Mouse (Mus musculus) liver, adult 2 months (tissue): ENCODE measurements around the gene Rdh12. TPM values are rescaled to one million over a fixed set of nuclear protein-coding genes. Genes with fewer than 3 reads are reported as not detected.
"Not testable (repeated sequence)": the region's sequence is repeated elsewhere in the genome, so short reads cannot be mapped to it uniquely, and the experiment has no call there.

Source experiments
- DNase-seq: peaks from one replicate; pipeline ENCODE4 v3.0.0-alpha.2; 2011; ENCODE audit warnings: low read depth, low spot score; ENCODE audit errors: extremely low read depth
- H3K27ac ChIP-seq: fragments of 200-500 bp; replicated peaks from 2 replicates; pipeline ENCODE4 v1.5.1; 2012; ENCODE audit warnings: low read depth, mild to moderate bottlenecking, control low read depth, inconsistent platforms, low read length; ENCODE audit not compliant: insufficient read depth
- H3K27me3 ChIP-seq: fragments of 200-500 bp; 2 replicates; pipeline ENCODE4 v1.6.1; 2012; ENCODE audit warnings: mild to moderate bottlenecking, moderate library complexity, low read length, inconsistent platforms; ENCODE audit not compliant: control insufficient read depth, insufficient read depth
- H3K36me3 ChIP-seq: fragments of 200-500 bp; 2 replicates; pipeline ENCODE4 v1.6.1; 2012; ENCODE audit warnings: low read length, inconsistent platforms; ENCODE audit not compliant: control insufficient read depth, insufficient read depth
- H3K4me1 ChIP-seq: fragments of 200-500 bp; 2 replicates; pipeline ENCODE4 v1.6.1; 2011; ENCODE audit warnings: low read length; ENCODE audit not compliant: control insufficient read depth, insufficient read depth
- H3K4me3 ChIP-seq: fragments of 200-500 bp; 2 replicates; pipeline ENCODE4 v1.5.1; 2011; ENCODE audit warnings: low read depth, mild to moderate bottlenecking, control low read depth, low read length, moderate library complexity; ENCODE audit not compliant: insufficient read depth
- H3K79me2 ChIP-seq: fragments of 200-500 bp; 2 replicates; pipeline ENCODE4 v1.6.1; 2012; ENCODE audit warnings: inconsistent platforms, mild to moderate bottlenecking, low read length, moderate library complexity; ENCODE audit not compliant: control insufficient read depth, insufficient read depth
- H3K9ac ChIP-seq: fragments of 200-500 bp; 2 replicates; pipeline ENCODE4 v1.6.1; 2012; ENCODE audit warnings: low read depth, mild to moderate bottlenecking, control low read depth, inconsistent platforms, low read length
- CTCF ChIP-seq: fragments of 200-500 bp; IDR thresholded peaks from 2 replicates; pipeline ENCODE4 v1.5.1; 2011; ENCODE audit warnings: low read depth, low read length, control low read depth
- POLR2A ChIP-seq: fragments of 200-500 bp; IDR thresholded peaks from 2 replicates; pipeline ENCODE4 v1.6.1; 2011; ENCODE audit warnings: low read length, control low read depth; ENCODE audit not compliant: insufficient read depth; ENCODE audit errors: extremely low read depth
- WGBS: fragments of 180-500 bp; shearing (Covaris S2); methylation state at CpG from one replicate; pipeline ENCODE4 v1.1.7; 2018; 5-methylcytosine and 5-hydroxymethylcytosine counted together
- polyA plus RNA-seq: library from polyadenylated mRNA; depleted of rRNA; stranded (reverse); fragments of >200 nt; gene quantifications from 2 replicates; pipeline ENCODE4 v1.2.3, GENCODE M21; 2012
- total RNA-seq: library from RNA; depleted of rRNA; stranded (reverse); fragments of >200 nt; gene quantifications from 2 replicates; pipeline ENCODE4 v1.2.3, GENCODE M21; 2014

The Rdh12 gene
- total and polyA plus RNA-seq, 2 experiments, result not detected

- peaks cover 9% of the 10 kb centered on the region for H3K4me1 ChIP-seq
- H3K27ac ChIP-seq, result peak within 1 kb of the TSS; percentile 99
- peak; percentile 85 for DNase-seq
- WGBS, result under 1% methylated on average over 73 of the region's 73 CpGs
- peak within 1 kb of the TSS; percentile 98 for H3K4me3 ChIP-seq
- H3K79me2 ChIP-seq, result peaks cover 13% of the 10 kb centered on the region
- peaks cover 11% of the 10 kb centered on the region for H3K36me3 ChIP-seq
- no peaks in the 10 kb centered on the region for H3K27me3 ChIP-seq
- peak within 1 kb of the TSS; percentile 87 for H3K9ac ChIP-seq
- TF ChIP-seq CTCF, result peak; percentile 59
- TF ChIP-seq POLR2A, result peak; percentile 58; the same call in 1 of the 2 replicates
These were observed 36.4 kb upstream of the Rdh12 start, which contains the start of gene Vti1b for GRCm38 (mm10) chr12:79172019-79172941. TSS of gene Vti1b (minus strand) at chr12:79172667.

- Histone ChIP-seq H3K9ac (no peak overlapping the region), H3K4me3 (no peak overlapping the region), H3K27ac (peak overlapping the region; percentile 46), H3K4me1 (peaks cover 9% of the 10 kb centered on the region), H3K79me2 (peaks cover 13% of the 10 kb centered on the region), H3K27me3 (no peaks in the 10 kb centered on the region), H3K36me3 (peaks cover 17% of the 10 kb centered on the region)
- no peak for TF ChIP-seq POLR2A
- peak; percentile 1; the same call in 1 of the 2 replicates for TF ChIP-seq CTCF
- 25% methylated on average over 5 of the region's 5 CpGs for whole genome bisulfite sequencing
- DNase-seq, result peak; percentile 95
These were observed 35.0 kb upstream of the Rdh12 start for GRCm38 (mm10) chr12:79173721-79174120.

GRCm38 (mm10) chr12:79175998-79176397 lies 32.7 kb upstream of the Rdh12 start:
- Histone ChIP-seq H3K4me1 (peaks cover 9% of the 10 kb centered on the region), H3K27me3 (no peaks in the 10 kb centered on the region), H3K36me3 (peaks cover 20% of the 10 kb centered on the region), H3K9ac (no peak overlapping the region), H3K27ac (no peak overlapping the region), H3K79me2 (peaks cover 9% of the 10 kb centered on the region), H3K4me3 (no peak overlapping the region)
- WGBS, result 58% methylated on average over 5 of the region's 5 CpGs
- TF ChIP-seq POLR2A, result no peak
- TF ChIP-seq CTCF, result no peak
- DNase-seq, result peak; percentile 52

GRCm38 (mm10) chr12:79185160-79185559 lies 23.6 kb upstream of the Rdh12 start:
- DNase-seq, H3K4me3 ChIP-seq, H3K9ac ChIP-seq, H3K79me2 ChIP-seq, H3K27me3 ChIP-seq, H3K4me1 ChIP-seq, H3K27ac ChIP-seq: not testable (repeated sequence)
- WGBS, result 95% methylated on average over 5 of the region's 6 CpGs
- peaks cover 54% of the 10 kb centered on the region for H3K36me3 ChIP-seq

GRCm38 (mm10) chr12:79190931-79191673 lies 17.6 kb upstream of the Rdh12 start:
- Histone ChIP-seq H3K79me2 (peaks cover 5% of the 10 kb centered on the region; the same call in 1 of the 2 replicates), H3K4me1 (peaks cover 11% of the 10 kb centered on the region), H3K27ac (peak overlapping the region; percentile 71), H3K36me3 (peaks cover 21% of the 10 kb centered on the region), H3K27me3 (no peaks in the 10 kb centered on the region), H3K9ac (peak overlapping the region; percentile 56), H3K4me3 (peak overlapping the region; percentile 76)
- TF ChIP-seq CTCF (no peak), POLR2A (no peak)
- WGBS, result 2% methylated on average over 18 of the region's 18 CpGs
- DNase-seq, result peak; percentile 94
